Mouse (Mus musculus) cerebellum, adult 2 months (tissue): Measurements from ENCODE around the gene Gm21739. TPM values are rescaled to one million over a fixed set of nuclear protein-coding genes. Genes with fewer than 3 reads are reported as not detected.
"Not testable (repeated sequence)": the region's sequence is repeated elsewhere in the genome, so short reads cannot be mapped to it uniquely, and the experiment has no call there.

Experiments used
- DNase-seq, 2 experiments: peaks; one replicate each; pipeline ENCODE4 v3.0.0; 2021
- H3K27ac ChIP-seq: fragments of 200-500 bp; 2 replicates; pipeline ENCODE4 v1.5.1; 2012; ENCODE audit warnings: low read length, control low read depth, inconsistent platforms; ENCODE audit not compliant: insufficient read depth
- H3K27me3 ChIP-seq: fragments of 200-500 bp; 2 replicates; pipeline ENCODE4 v1.6.1; 2012; ENCODE audit warnings: inconsistent platforms, mild to moderate bottlenecking, low read length, moderate library complexity; ENCODE audit not compliant: control insufficient read depth, insufficient read depth
- H3K4me1 ChIP-seq: fragments of 200-500 bp; 2 replicates; pipeline ENCODE4 v1.6.1; 2011; ENCODE audit warnings: low read length; ENCODE audit not compliant: control insufficient read depth, insufficient read depth
- H3K4me3 ChIP-seq: fragments of 200-500 bp; replicated peaks from 2 replicates; pipeline ENCODE3; 2011; ENCODE audit warnings: mild to moderate bottlenecking, low read depth, low read length, control low read depth; ENCODE audit not compliant: insufficient read depth
- WGBS: fragments of 180-500 bp; shearing (Covaris S2); methylation state at CpG from one replicate; pipeline ENCODE4 v1.1.7; 2018; 5-methylcytosine and 5-hydroxymethylcytosine counted together
- polyA plus RNA-seq: library from polyadenylated mRNA; depleted of rRNA; stranded (reverse); fragments of >200 nt; gene quantifications from 2 replicates; pipeline ENCODE4 v1.2.3, GENCODE M21; 2012; rRNA removed

Gene Gm21739
- polyA plus RNA-seq = not detected in 2 replicates

DNA sequence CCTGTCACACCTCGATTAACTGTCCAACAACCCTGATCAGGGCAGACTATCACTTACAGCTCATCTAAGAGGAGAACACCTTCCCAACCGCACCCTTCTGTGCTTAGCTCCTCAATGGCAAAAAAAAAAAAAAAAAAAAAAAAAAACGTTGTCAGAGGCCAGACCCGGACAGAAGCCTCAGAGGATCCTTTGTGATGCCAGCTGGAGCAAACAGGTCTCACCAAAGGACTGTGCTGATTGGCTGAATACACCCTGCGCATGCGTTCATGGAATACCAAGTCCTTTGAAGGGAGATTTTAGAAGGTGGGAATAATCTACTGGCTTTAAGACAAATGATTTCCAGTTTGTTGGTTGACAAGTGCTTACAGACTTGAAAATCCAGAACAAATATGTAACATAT lies at the start of gene Gm21739:
Gene Gm21739 (minus strand): TSS at position 101 of the 400 bp plus-strand sequence.
- not testable (repeated sequence) for H3K27me3 ChIP-seq, H3K4me3 ChIP-seq, H3K27ac ChIP-seq, DNase-seq, H3K4me1 ChIP-seq
- no CpG with 5 or more reads among the region's 6 CpGs for WGBS
